Mouse (Mus musculus): ENCODE measurements around the gene Vash1.

Vash1 gene

DNA sequence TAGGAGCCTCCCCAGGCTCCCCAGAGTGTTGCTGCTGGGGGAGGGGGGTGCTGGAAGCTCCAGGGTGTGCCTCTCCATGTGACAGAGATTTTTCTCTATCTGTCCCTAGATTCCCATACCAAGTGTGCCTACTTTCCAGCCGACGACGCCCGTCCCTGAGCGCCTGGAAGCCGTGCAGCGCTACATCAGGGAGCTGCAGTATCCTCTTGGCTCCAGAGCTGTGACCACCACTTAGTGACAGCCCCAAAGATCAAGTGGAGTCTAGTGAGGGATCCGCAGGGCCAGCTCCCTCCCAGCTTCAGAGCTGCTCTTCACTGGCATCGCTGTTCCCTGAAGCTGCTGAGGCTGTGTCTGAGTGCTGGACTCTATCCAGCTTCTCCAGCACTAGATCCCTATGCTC lies 6.8 kb downstream of the Vash1 start:
- no peak for DNase-seq

DNA sequence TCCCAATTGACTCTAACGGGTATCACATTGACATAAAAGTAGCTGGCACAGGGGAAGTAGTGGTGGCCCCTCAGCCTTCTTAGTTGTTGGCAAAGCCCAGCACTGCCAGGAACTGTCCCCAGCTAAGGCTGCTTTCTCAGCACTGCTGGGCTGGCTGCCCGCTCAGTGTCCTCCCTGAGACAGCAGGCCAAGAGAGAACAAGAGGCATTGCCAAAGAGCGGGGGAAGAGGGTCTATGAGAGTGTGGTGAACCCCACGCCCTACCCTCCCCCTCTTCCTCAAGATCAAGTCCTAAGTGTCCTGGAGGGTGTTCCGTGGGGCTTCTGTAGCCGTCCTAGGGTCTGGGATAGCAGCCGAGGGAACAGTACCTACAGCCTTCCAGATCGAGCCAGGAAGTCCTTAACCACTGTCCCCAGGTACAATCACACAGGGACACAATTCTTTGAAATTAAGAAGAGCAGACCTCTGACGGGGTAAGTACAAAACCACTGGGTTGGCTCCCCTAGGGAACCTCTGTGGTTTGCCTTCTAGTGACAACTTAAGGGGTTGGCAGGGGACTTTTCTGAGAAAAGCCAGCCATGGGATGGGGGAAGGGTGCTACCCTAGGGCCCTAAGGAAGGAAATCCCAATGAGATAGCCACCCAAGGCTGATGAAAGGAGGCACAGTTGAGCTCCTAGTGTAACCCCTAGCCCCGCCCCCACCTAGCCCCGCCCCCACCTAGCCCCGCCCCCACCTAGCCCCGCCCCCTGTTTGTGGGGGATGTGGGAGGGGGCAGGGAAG lies 8.2 kb downstream of the Vash1 start:
- DNase-seq, result no peak

DNA sequence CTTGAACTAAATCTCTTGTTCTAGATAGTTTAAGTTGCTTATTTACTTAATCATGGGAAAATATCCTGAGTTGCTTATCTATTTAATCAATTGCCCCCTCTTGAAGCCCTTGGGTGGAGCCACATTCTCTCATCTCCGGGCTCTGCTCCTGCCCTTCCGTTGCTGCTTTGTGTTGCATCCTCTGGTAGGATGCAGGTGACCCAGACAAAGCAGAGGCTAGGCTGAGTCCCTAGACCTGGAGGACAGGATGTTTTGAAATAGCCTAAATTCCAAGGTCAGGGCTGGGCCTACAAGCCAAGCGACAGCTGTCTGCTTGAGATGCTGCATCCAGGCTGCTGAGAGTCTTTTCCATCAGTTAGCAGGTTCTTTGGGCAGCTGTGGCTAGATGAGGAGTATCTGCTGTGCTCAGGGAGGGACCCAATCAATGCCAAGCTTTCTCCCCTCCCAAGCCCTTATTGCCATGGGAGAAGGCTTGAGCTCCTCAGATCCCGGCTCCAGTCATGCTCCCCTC lies 9.0 kb downstream of the Vash1 start:
- DNase-seq, result no peak

DNA sequence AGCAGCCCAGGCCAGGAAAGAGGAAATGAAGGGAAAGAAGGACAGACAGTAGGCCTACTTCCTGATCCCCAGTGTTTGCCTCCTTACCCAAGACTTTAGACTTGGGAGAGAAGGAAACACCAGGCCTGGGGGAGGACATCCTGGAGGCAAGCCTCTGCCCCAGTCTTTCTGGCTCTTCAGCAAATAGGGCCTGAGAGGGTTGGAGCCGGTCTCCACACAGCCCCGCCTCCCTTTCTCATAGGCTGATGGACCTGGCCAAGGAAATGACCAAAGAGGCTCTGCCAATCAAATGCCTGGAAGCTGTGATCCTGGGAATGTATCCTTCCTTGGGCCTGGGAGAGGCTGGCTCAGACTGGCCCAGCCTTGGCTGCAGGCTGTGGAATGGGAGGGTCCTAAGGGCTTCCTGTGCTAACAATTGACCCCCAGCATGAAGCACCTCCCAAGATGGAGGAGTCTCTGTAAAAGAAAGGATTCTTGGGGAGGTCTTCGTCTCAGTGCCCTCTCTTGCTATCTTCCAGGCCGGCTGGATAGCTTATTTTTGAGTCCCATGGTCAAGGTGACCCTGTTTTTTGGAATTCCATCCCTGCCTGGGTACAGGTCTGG lies 9.6 kb downstream of the Vash1 start:
- DNase-seq, result no peak

DNA sequence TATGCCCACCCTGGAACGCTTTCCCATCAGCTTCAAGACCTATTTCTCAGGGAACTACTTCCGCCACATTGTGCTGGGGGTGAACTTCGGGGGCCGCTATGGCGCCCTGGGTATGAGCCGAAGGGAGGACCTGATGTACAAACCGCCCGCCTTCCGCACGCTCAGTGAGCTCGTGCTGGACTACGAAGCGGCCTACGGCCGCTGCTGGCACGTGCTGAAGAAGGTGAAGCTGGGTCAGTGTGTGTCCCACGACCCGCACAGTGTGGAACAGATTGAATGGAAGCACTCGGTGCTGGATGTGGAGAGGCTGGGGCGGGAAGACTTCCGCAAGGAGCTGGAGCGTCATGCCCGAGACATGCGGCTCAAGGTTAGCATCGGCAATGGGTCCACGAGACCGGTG lies 10.4 kb downstream of the Vash1 start:
- no peak for DNase-seq

DNA sequence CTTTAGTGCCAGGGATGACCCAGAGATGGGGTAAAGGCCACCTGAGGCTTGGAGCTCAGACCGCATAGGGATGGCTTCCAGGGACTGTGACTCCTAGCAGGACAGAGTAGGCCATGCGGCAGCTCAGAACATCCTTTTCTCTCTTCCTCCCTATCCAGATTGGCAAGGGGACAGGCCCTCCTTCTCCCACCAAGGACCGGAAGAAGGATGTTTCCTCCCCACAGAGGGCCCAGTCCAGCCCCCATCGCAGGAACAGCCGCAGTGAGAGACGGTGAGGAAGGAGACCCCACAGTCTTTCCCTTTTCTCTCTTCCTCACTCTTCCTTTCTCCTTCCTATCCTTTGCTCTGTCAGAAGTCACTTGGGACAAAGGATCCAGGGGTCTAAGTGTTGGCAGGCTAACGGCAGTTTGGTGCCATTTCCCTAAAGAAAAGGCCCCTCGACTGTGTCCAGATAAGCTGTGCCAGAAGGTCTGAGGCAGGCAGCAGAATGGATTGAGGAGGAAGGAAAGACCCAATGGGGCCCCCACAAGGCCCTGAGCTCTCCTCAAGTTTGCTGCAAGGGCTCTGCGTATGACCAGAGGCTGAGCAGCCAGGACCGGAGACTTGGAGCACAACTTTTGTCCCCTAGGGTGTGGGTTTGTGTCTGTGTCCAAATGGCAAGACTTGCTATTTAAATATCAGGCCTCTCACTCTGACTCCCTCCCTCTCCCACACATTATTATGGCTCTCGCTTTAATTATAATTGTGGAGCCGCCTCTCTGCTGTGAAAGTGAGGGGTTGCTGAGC lies 12.4 kb downstream of the Vash1 start:
- no peak for DNase-seq

DNA sequence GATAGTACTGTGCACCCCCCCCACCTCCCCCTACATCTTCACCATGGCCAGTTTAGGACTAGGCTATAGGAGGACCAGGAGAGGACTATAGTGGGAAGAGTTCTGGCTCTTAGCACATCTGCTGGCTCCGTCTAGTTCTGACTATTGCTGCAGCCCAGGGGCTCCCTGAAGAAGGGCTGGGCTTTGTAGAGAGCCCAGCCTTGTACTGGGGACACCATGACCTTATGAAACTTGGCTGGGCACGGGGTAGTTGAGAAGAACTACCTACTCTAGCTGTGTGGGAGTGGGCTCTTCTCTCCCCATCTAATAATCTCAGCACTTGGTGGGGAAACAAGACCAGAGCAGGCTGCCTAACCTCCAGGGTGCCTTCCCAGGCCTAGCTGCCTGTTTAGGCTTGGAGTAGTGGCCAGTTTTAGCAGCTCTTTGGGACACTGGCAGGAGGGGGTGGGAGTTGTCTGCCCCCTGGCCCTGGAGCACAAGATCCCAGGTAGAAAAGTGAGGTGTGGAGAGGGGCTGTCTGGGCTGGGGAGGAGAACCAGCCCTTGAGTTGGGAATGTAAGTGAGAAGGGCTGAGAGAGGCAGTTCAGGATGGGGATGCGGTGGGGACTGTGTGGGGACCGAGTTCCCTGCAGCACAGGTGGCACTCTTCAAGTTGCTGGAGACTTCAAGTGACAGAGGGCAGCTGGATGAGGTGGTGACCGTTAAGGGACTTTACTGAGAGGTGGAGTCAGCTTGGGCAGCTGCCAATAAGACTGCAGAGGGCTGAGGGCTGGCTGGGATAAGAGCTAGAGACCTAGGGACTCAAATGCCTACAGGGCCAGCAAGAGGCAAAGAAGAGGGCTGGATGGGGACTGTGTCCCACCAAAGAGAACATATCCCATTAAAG lies 14.2 kb downstream of the Vash1 start:
- no peak for DNase-seq

DNA sequence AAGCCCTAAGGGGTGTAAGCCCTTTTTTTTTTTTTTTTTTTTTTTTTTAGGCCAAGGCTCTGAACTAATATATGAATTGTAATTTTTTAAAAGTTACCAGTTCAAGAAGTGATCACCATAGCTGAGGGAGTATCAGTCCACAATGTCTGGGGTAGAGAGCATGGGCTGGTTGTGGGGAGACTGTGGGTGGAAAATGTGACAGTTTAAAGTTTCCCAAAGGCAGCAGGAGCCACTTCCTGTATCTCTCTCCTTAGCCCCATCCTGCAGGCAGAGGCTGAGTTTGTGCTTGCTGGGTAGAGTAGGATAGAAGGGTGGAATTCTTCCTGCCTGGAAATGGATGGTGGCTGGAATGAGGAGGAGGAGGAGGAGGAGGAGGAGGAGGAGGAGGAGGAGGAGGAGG lies 14.9 kb downstream of the Vash1 start:
- DNase-seq, result no peak

DNA sequence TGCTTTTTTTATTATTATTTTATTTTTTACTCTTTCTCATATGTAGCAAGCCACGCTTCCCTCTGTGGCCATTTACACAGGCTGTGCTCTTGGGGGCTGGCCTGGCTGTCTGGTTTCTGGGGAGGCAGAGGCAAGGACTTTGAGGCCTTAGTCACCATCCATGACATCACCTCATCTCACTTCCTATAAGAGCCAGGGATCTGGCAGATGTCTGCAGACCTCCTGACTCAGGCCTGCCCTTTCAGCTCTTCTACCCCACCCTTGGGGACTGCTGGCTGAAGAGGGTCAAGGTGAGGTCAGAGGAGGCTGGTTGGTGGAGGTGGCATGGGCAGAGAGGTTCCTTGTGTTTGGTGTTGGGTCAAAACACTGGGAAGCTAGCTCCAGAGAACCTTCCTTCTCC lies 15.9 kb downstream of the Vash1 start:
- no peak for DNase-seq

DNA sequence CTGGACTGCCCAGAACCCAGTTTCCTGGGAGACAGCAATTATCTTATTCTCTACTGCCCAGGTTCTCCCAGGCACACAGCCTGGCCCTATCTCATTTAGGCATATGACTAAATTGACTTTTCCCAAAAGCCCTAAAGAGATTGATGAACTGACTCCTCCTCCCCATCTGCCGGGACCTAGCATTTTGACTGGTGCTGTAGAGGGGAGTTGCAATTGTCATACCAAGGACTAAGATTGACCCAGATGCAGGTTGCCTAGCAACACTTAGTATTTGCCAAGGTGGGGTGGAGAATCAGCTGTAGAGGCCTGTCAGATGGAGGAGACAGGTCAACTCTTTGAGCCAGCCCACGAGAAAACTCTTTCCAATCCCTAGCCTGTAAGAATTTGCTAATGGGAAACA lies 19.5 kb downstream of the Vash1 start:
- peak; percentile 24 for DNase-seq

DNA sequence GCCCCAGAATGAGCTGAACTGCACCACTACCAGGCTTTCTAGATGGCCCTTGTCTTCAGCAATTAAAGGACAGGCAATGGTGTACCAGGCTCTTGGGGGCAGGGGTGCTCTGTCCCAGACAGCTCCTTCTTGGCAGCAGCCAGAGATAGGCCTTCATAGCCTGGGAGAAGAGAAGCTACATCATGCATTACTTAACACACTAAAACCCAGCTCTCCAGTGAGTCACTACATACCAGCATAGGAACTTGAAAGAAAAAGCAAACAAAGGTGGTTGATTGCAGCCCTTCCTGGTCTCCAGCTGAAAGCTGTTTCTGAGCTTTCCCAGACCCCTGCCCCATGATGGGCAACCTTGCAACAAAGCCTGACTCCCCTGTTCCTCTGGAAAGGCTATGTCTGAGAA lies 20.0 kb downstream of the Vash1 start:
- DNase-seq, result no peak

DNA sequence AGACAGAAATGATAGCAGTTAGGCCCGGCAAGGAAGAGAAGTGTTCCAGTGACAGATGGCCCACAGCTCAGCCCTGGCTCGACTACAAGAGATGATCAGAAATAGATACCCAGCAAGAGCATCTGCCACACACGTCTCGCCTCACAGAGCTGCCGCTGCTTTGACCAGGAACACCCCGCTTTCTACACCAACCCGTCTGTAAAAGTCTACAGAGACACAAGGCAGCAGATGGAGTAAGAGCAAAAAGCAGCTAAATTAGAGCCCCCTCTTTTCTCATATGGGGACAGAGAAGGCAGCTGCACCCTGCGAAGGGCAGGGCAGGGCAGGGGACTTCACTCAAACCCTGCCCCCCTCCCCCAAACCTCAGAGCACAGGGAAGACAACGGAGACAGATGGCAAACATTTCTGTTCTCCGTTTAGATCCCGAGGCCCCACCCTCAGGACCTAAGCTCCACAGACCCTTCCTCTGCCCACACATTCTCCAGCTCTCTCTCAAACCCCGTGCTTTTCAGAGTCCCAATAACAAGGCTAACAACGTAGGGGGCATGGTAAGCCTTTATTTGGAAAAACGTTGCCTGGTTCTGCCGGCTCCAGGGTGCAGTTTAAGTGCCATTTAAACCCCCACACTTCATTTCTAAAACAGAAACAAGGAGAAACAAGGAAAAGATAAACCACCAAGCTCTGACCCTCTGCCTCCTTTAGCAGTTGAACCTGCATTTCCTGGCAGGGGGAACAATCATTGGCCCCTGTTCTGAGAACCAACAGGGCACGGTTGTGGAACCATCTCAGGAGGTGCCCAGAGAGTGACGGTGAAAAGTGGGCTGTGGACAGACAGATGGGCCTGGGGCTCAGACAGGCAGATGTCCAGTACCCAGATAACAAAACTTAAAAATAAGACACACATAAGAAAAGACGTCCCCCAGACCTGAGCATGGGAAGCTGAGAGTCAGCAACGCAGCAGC lies 21.7 kb downstream of the Vash1 start:
- DNase-seq, result peak; percentile 49

DNA sequence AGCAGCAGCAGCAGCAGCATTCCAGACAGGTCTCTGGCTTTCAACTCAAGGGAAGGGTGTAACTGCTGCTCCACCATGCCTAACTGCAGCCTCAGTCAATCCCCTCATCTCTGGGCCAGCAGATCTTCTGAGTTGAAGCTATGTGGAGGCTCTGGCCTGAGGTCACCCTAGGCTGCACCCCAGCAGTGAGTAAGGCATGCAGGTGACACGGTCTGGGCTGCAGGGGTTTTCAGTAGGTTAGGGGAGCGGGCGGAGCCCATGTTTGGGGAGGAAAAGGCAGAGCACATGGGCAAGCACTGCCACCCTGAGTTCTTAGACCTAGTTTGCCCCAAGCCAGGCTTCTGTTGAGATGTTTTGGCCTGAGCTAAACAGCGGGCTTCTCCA lies 22.4 kb downstream of the Vash1 start:
- DNase-seq, result no peak

DNA sequence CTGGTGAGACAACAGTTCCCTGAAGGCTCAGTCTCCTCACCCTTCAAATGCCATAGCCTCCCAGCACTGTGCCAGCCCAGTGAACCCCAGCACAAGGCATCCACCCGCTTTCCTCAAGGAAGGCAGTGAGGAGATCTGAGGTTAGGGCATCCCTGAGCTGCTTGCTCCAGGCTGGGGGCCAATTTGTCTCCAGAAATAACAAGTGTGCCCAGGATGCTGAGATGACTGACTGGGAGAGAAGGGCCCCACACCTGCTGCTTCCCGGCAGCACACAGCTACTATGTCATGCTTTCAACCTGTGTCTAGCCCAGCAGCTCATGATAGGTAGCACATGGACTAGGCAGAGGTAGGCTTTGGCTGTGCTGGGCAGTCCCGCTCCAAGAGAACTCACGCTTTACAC lies 23.0 kb downstream of the Vash1 start:
- DNase-seq, result no peak

DNA sequence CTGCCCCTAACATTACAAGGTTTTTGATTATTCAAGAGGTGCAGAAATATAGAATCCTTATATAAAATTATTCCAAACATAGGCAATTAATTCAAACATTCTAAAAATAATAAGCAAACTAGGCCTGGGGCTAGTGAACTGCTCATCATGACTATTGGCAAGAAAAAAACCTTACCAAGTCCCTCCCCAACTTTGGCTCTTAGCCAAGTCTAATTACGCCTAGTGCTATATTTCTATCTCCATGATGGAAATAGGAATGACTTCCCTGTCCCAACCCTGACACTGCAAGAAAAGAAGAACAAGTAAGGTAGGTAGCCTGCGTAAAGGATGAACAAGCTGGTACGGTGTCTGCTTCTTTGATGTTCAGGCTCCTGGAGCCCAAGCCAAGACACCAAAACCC lies 24.2 kb downstream of the Vash1 start:
- DNase-seq, result no peak

DNA sequence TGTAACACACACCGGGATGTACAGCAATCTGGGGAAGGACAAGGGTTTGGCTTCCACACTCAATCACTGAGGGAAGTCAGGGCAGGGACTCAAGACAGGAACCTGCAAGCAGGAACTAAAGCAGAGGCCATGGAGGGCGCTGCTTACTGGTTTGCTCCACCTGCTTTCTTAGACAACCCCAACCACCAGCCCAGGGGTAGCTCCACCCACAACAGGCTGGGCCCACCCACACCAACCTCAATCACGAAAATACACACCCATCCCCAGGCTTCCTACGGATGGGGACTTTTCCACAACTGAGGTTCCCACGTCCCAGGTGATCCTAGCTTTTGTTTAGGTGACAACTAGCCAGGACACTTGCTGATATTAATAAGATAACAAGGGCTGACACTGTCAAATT lies 27.3 kb downstream of the Vash1 start:
- DNase-seq, result no peak

DNA sequence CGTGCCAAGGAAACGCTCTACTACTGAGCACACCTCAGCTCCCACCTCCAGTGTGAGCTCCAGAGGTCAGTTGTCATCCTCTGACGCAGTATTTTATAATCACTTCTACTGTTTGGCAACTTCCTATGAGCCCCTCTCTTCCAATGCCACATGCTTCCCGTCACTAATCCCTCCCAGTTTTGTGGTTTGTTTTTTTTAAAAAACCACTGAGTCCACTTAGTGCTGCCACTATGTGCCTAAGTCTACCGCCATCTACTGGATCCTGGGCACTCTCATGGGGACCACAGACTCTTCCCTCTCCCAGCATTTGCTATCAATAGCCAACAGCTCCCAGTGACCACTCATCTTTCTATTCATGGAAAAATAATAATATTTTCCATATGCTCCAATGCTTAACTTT lies 35.5 kb downstream of the Vash1 start:
- DNase-seq, result no peak

DNA sequence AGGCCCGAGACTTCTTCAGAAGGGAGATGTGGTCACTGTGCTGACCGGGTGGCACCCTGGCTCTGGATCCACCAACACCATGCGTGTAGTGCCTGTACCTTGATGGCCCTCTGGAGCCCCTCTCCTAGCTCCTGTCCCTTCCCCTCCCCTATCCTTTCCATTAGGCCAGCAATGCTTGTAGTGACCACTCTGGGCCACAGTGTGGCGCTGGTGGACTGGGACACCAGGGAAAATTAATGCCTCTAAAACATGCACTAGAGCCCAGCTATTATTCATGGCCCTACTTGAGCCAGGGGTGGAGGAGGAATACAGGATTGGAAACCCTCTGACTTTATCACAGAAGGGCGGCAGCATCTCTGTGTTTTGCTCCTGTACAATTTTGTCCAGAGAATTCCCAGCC lies 36.9 kb downstream of the Vash1 start:
- DNase-seq, result peak; percentile 59

DNA sequence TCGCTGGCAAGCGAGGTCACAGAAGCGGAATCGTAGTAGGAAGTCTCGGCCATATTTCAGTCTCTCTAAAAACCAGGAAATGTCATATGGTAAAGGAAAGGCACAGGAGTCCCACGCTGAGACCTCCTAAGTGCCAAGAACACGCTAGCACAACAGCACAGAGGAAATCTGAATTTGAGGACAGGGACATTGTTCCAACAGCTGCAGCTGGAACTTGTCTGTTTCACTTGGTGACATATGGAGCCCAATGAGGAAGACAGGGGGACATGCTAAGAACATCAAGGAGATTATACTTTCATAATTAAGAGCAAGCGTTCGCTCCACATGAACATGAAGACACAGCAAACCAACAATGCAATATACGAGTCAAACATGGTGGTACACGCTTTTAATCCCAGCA lies 38.5 kb downstream of the Vash1 start:
- no peak for DNase-seq

DNA sequence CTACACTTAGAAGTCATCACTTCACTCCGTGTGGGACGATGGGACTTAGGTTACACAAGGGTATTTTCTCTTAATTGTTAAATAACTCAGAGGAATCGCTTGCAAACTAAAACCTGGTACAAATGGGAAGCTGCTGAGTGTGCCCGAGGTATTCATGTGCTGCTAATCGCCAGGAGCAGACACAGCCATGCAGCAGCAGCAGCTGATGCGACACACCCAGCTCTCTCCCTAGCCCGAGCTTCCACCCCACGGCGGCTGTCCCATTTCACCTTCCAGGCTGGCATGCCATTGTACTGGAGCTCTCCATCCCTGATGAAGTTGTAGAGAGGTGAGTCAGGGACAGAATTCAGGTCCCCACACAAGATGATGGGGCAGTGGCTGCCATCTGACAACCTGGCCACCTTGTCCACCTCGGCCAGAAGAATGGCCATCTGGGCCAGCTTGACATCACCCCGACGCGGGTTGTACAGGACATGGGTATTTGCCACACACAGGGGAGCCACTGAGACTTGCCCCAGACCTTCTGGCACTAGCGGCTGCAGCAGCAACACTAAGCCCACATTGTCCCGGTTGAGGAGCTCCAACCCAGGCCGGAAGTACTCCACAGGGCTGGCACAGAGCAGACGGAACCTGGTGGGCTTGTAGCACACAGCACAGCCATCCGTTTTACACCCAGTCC lies 41.6 kb downstream of the Vash1 start:
- no peak for DNase-seq

DNA sequence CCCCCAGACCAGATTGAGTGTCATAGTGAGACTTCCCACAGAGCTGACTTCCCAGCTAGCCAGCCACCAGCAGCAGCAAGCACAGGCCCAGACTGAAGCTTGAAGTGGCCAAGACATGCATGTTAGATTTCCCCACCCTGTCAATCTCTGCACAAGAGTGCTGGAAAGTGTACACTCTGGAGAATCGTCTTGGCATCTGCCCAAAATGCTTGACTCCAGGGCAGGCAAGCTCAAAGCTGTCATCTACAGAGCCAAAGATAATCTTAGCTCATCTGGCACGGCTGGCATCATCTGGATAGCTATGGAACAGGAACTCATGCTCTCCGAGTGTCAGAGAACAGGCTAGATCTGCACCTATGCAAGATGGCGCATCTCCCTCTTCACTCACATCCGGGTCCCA lies 43.0 kb downstream of the Vash1 start:
- no peak for DNase-seq

All from embryo, embryonic 11 days (tissue).